In genomic region chr5:77089294-77089693, GRCm38 (mm10) we compare ENCODE assay signal across 8 mouse cellular contexts. TPM values are rescaled to one million over a fixed set of nuclear protein-coding genes. Genes with fewer than 3 reads are reported as not detected.
DNase-seq lines count a peak whose midpoint lies in the region; ATAC-seq and TF ChIP-seq lines count a peak whose summit lies in the region.

No protein-coding gene starts in this region.

- no peak for TF ChIP-seq POLR2A in embryonic fibroblast, embryonic 13.5 days (IDR thresholded peaks at IDR 0.05; ENCODE audit: low read depth, low read length)
- no peak for TF ChIP-seq POLR2A in liver, adult 2 months (IDR thresholded peaks at IDR 0.05; ENCODE audit: extremely low read depth, insufficient read depth, low read length)

- 36% methylated on average over 1 of the region's 1 CpGs for WGBS in midbrain, embryonic 10.5 days
- 47% methylated on average over 1 of the region's 1 CpGs for WGBS in midbrain, embryonic 16.5 days
- WGBS in hindbrain, embryonic 10.5 days = 58% methylated on average over 1 of the region's 1 CpGs
- WGBS in liver, adult 2 months = 49% methylated on average over 1 of the region's 1 CpGs
- 67% methylated on average over 1 of the region's 1 CpGs for WGBS in neural tube, embryonic 14.5 days

- ATAC-seq in midbrain, embryonic 16.5 days = no peak; the same call in 1 of the 2 replicates
- ATAC-seq in neural tube, embryonic 14.5 days (ENCODE audit: low read depth) = no peak

- no peak overlapping the region for H3K27ac ChIP-seq in midbrain, embryonic 10.5 days (replicated peaks)
- H3K27ac ChIP-seq in midbrain, embryonic 16.5 days (ENCODE audit: low read length) = no peak overlapping the region
- H3K27ac ChIP-seq in embryonic fibroblast, embryonic 13.5 days (ENCODE audit: insufficient read depth, low read length) = no peak overlapping the region
- H3K27ac ChIP-seq in hindbrain, embryonic 10.5 days = no peak overlapping the region
- H3K27ac ChIP-seq in liver, adult 2 months (replicated peaks; ENCODE audit: insufficient read depth, low read depth, low read length) = no peak overlapping the region
- peak overlapping the region; percentile 61; the same call in 1 of the 2 replicates for H3K27ac ChIP-seq in neural tube, embryonic 14.5 days (ENCODE audit: low read depth, low read length)

- H3K36me3 ChIP-seq in midbrain, embryonic 10.5 days = no peaks in the 10 kb centered on the region
- no peaks in the 10 kb centered on the region for H3K36me3 ChIP-seq in midbrain, embryonic 16.5 days (ENCODE audit: control insufficient read depth, insufficient read depth, low read length)
- no peaks in the 10 kb centered on the region for H3K36me3 ChIP-seq in hindbrain, embryonic 10.5 days
- H3K36me3 ChIP-seq in liver, adult 2 months (ENCODE audit: control insufficient read depth, insufficient read depth, low read length) = peaks cover 23% of the 10 kb centered on the region
- no peaks in the 10 kb centered on the region for H3K36me3 ChIP-seq in neural tube, embryonic 14.5 days (ENCODE audit: control insufficient read depth, insufficient read depth, low read length)

- H3K4me1 ChIP-seq in midbrain, embryonic 10.5 days = peaks cover 6% of the 10 kb centered on the region
- peaks cover 5% of the 10 kb centered on the region; the same call in 1 of the 2 replicates for H3K4me1 ChIP-seq in midbrain, embryonic 16.5 days (ENCODE audit: control insufficient read depth, insufficient read depth, low read length)
- H3K4me1 ChIP-seq in embryonic fibroblast, embryonic 13.5 days (ENCODE audit: control insufficient read depth, insufficient read depth, low read length) = peaks cover 3% of the 10 kb centered on the region; the same call in 1 of the 2 replicates
- peaks cover 9% of the 10 kb centered on the region for H3K4me1 ChIP-seq in hindbrain, embryonic 10.5 days (replicated peaks)
- peaks cover 7% of the 10 kb centered on the region for H3K4me1 ChIP-seq in liver, adult 2 months (ENCODE audit: control insufficient read depth, insufficient read depth, low read length)
- H3K4me1 ChIP-seq in neural tube, embryonic 14.5 days (ENCODE audit: control insufficient read depth, insufficient read depth, low read length) = peaks cover 8% of the 10 kb centered on the region; the same call in 1 of the 2 replicates

- TF ChIP-seq CTCF in embryonic fibroblast, embryonic 13.5 days (IDR thresholded peaks at IDR 0.05; ENCODE audit: borderline replicate concordance, insufficient read depth, low read length) = peak; percentile 37; the same call in 1 of the 2 replicates
- peak; percentile 78 for TF ChIP-seq CTCF in liver, adult 2 months (IDR thresholded peaks at IDR 0.05; ENCODE audit: low read depth, low read length)

- no peak overlapping the region for H3K9ac ChIP-seq in midbrain, embryonic 16.5 days (ENCODE audit: low read depth, low read length)
- H3K9ac ChIP-seq in liver, adult 2 months (ENCODE audit: low read depth, low read length) = no peak overlapping the region
- no peak overlapping the region for H3K9ac ChIP-seq in neural tube, embryonic 14.5 days (replicated peaks; ENCODE audit: low read depth, low read length)

- no peaks in the 10 kb centered on the region; the same call in 1 of the 2 replicates for H3K79me2 ChIP-seq in liver, adult 2 months (ENCODE audit: control insufficient read depth, insufficient read depth, low read length)

- peak; percentile 53 for DNase-seq in midbrain, embryonic 10.5 days (ENCODE audit: low spot score)
- peak; percentile 38 to 45 for DNase-seq in adrenal gland, adult 18-20 months (ENCODE audit: low spot score in 2 of 2)
- peak; percentile 57 for DNase-seq in hindbrain, embryonic 10.5 days (ENCODE audit: low spot score)
- no peak for DNase-seq in liver, adult 2 months (ENCODE audit: extremely low read depth, low read depth, low spot score)
- DNase-seq in thymus, postnatal 4 days = peak; percentile 78

- H3K9me3 ChIP-seq in midbrain, embryonic 10.5 days (replicated peaks) = no peaks in the 10 kb centered on the region
- no peaks in the 10 kb centered on the region for H3K9me3 ChIP-seq in midbrain, embryonic 16.5 days (replicated peaks; ENCODE audit: control insufficient read depth, low read length, poor library complexity, severe bottlenecking)
- H3K9me3 ChIP-seq in hindbrain, embryonic 10.5 days = no peaks in the 10 kb centered on the region
- H3K9me3 ChIP-seq in neural tube, embryonic 14.5 days (ENCODE audit: control insufficient read depth, low read length) = no peaks in the 10 kb centered on the region

- H3K4me3 ChIP-seq in midbrain, embryonic 10.5 days = no peak overlapping the region
- H3K4me3 ChIP-seq in midbrain, embryonic 16.5 days (ENCODE audit: low read depth, low read length) = no peak overlapping the region
- no peak overlapping the region for H3K4me3 ChIP-seq in embryonic fibroblast, embryonic 13.5 days (ENCODE audit: insufficient read depth, low read length)
- H3K4me3 ChIP-seq in hindbrain, embryonic 10.5 days = no peak overlapping the region
- no peak overlapping the region for H3K4me3 ChIP-seq in liver, adult 2 months (ENCODE audit: insufficient read depth, low read depth, low read length)
- H3K4me3 ChIP-seq in neural tube, embryonic 14.5 days (ENCODE audit: low read depth, low read length) = no peak overlapping the region

- H3K4me2 ChIP-seq in midbrain, embryonic 16.5 days (ENCODE audit: low read length) = no peak overlapping the region
- H3K4me2 ChIP-seq in neural tube, embryonic 14.5 days (ENCODE audit: low read depth, low read length) = no peak overlapping the region

- peaks cover 49% of the 10 kb centered on the region for H3K27me3 ChIP-seq in midbrain, embryonic 10.5 days (ENCODE audit: low read depth, poor library complexity, severe bottlenecking)
- H3K27me3 ChIP-seq in midbrain, embryonic 16.5 days (ENCODE audit: control insufficient read depth, insufficient read depth, low read depth, low read length) = peaks cover 7% of the 10 kb centered on the region
- peaks cover 25% of the 10 kb centered on the region for H3K27me3 ChIP-seq in hindbrain, embryonic 10.5 days (ENCODE audit: insufficient read depth, poor library complexity, severe bottlenecking)
- no peaks in the 10 kb centered on the region for H3K27me3 ChIP-seq in liver, adult 2 months (ENCODE audit: control insufficient read depth, insufficient read depth, low read length)
- no peaks in the 10 kb centered on the region for H3K27me3 ChIP-seq in neural tube, embryonic 14.5 days (ENCODE audit: control insufficient read depth, insufficient read depth, low read length)

RNA-seq across cellular contexts. Expression of gene Hopx, which starts 25.6 kb away (rescaled TPM):
- polyA plus RNA-seq in midbrain, embryonic 10.5 days (2016; fragmentation: Nextera tagmentation; extraction: Ambion mirVana) = 0.14 TPM in 1 of 2 replicates, not detected in the other
- 0.78 and 0.88 TPM in 2 replicates for polyA plus RNA-seq in midbrain, embryonic 16.5 days (2015; fragmentation: Nextera tagmentation; extraction: Ambion mirVana)
- total RNA-seq in adrenal gland, adult 18-20 months (2021) = 1 to 10 TPM; 2.4 to 3.3 TPM
- polyA plus RNA-seq in embryonic fibroblast, embryonic 13.5 days (2011; ENCODE audit: insufficient read length, low read depth, missing spikeins) = 3.4 and 6.3 TPM in 2 replicates
- polyA plus RNA-seq in hindbrain, embryonic 10.5 days (2016; fragmentation: Nextera tagmentation; extraction: Ambion mirVana) = 0.20 and 0.34 TPM in 2 replicates
- total RNA-seq in liver, adult 2 months (2014; rRNA removed) = 42.7 and 77.2 TPM in 2 replicates
- polyA plus RNA-seq in liver, adult 2 months (2012; rRNA removed) = 84.9 and 92.3 TPM in 2 replicates
- polyA plus RNA-seq in neural tube, embryonic 14.5 days (2014; fragmentation: Nextera tagmentation; extraction: Ambion mirVana) = 16.2 and 29.3 TPM in 2 replicates
